Mouse (Mus musculus) stomach, embryonic 14.5 days (tissue): ENCODE results near the gene Mblac2. TPM values are rescaled to one million over a fixed set of nuclear protein-coding genes. Genes with fewer than 3 reads are reported as not detected.

Experiments used
- ATAC-seq: fragments of 200-750 bp; cut with Nextera tagmentation; 2 replicates; pipeline ENCODE4 v1.8.0; 2017; ENCODE audit warnings: low read depth, moderate TSS enrichment; ENCODE audit not compliant: insufficient number of reproducible peaks, insufficient read depth, low FRiP score
- H3K27ac ChIP-seq: fragments of 300-500 bp; sonication (generic); 2 replicates; pipeline ENCODE4 v1.5.1; 2014; ENCODE audit warnings: mild to moderate bottlenecking, low read length, moderate library complexity, mixed read lengths
- H3K27me3 ChIP-seq: fragments of 300-500 bp; sonication (generic); 2 replicates; pipeline ENCODE4 v1.6.1; 2014; ENCODE audit warnings: low read length, control low read depth, mixed read lengths; ENCODE audit not compliant: control insufficient read depth, insufficient read depth
- H3K36me3 ChIP-seq: fragments of 300-500 bp; sonication (generic); 2 replicates; pipeline ENCODE4 v1.6.1; 2014; ENCODE audit warnings: mild to moderate bottlenecking, control low read depth, low read length, moderate library complexity, mixed read lengths; ENCODE audit not compliant: control insufficient read depth, insufficient read depth
- H3K4me1 ChIP-seq: fragments of 300-500 bp; sonication (generic); 2 replicates; pipeline ENCODE4 v1.6.1; 2014; ENCODE audit warnings: low read length, control low read depth, mixed read lengths; ENCODE audit not compliant: control insufficient read depth, insufficient read depth
- H3K4me2 ChIP-seq: fragments of 300-500 bp; sonication (generic); replicated peaks from 2 replicates; pipeline ENCODE4 v1.6.1; 2014; ENCODE audit warnings: low read depth, low read length, control low read depth
- H3K4me3 ChIP-seq: fragments of 300-500 bp; sonication (generic); 2 replicates; pipeline ENCODE4 v1.5.1; 2014; ENCODE audit warnings: low read depth, low read length, control low read depth
- H3K9ac ChIP-seq: fragments of 300-500 bp; sonication (generic); replicated peaks from 2 replicates; pipeline ENCODE4 v1.6.1; 2014; ENCODE audit warnings: low read depth, mild to moderate bottlenecking, control low read depth, low read length, moderate library complexity, mixed read lengths
- H3K9me3 ChIP-seq: fragments of 300-500 bp; sonication (generic); 2 replicates; pipeline ENCODE4 v1.6.1; 2016; ENCODE audit warnings: low read depth, low read length, control low read depth; ENCODE audit not compliant: control insufficient read depth
- WGBS: fragments of 180-500 bp; shearing (Covaris S2); extraction: QIAGEN DNeasy Blood & Tissue Kit; methylation state at CpG from one replicate; pipeline ENCODE4 v1.1.7; 2014; 5-methylcytosine and 5-hydroxymethylcytosine counted together
- polyA plus RNA-seq: library from polyadenylated mRNA; unstranded; fragments of >200 nt; fragmentation: Nextera tagmentation; extraction: Ambion mirVana; gene quantifications from 2 replicates; pipeline ENCODE4 v1.2.1, GENCODE M21; 2014

Mblac2 gene
- polyA plus RNA-seq, 1 experiment from 2014 or later: 9.3 TPM

- no peak overlapping the region for H3K27ac ChIP-seq
- H3K9me3 ChIP-seq: no peaks in the 10 kb centered on the region
- no peak overlapping the region for H3K4me3 ChIP-seq
- H3K4me1 ChIP-seq: no peaks in the 10 kb centered on the region
- ATAC-seq: no peak
- H3K27me3 ChIP-seq: no peaks in the 10 kb centered on the region
- no peak overlapping the region for H3K4me2 ChIP-seq
- 86% methylated on average over 3 of the region's 3 CpGs for WGBS
- no peak overlapping the region for H3K9ac ChIP-seq
- H3K36me3 ChIP-seq: no peaks in the 10 kb centered on the region; the same call in 1 of the 2 replicates
Measured at GRCm38 (mm10) chr13:81689587-81689986, 21.6 kb upstream of the Mblac2 start.

GRCm38 (mm10) chr13:81690477-81690876, 20.7 kb upstream of the Mblac2 start:
- Histone ChIP-seq H3K9me3 (no peaks in the 10 kb centered on the region), H3K27me3 (no peaks in the 10 kb centered on the region), H3K36me3 (no peaks in the 10 kb centered on the region; the same call in 1 of the 2 replicates), H3K9ac (no peak overlapping the region), H3K27ac (no peak overlapping the region), H3K4me2 (no peak overlapping the region), H3K4me3 (no peak overlapping the region), H3K4me1 (no peaks in the 10 kb centered on the region)
- WGBS: 69% methylated on average over 10 of the region's 10 CpGs
- no peak for ATAC-seq

- H3K4me1 ChIP-seq: no peaks in the 10 kb centered on the region
- H3K9ac ChIP-seq: no peak overlapping the region
- H3K9me3 ChIP-seq: no peaks in the 10 kb centered on the region
- H3K4me2 ChIP-seq: no peak overlapping the region
- WGBS: 70% methylated on average over 9 of the region's 9 CpGs
- H3K27me3 ChIP-seq: no peaks in the 10 kb centered on the region
- ATAC-seq: no peak
- no peak overlapping the region for H3K27ac ChIP-seq
- H3K36me3 ChIP-seq: no peaks in the 10 kb centered on the region; the same call in 1 of the 2 replicates
- no peak overlapping the region for H3K4me3 ChIP-seq
Measured at GRCm38 (mm10) chr13:81691606-81692005, 19.5 kb upstream of the Mblac2 start.

- Histone ChIP-seq H3K9ac (no peak overlapping the region), H3K4me1 (no peaks in the 10 kb centered on the region), H3K36me3 (no peaks in the 10 kb centered on the region), H3K27ac (no peak overlapping the region), H3K4me3 (no peak overlapping the region), H3K27me3 (no peaks in the 10 kb centered on the region), H3K4me2 (no peak overlapping the region), H3K9me3 (no peaks in the 10 kb centered on the region)
- no peak for ATAC-seq
- WGBS: 91% methylated on average over 12 of the region's 12 CpGs
Measured at GRCm38 (mm10) chr13:81694446-81694845, 16.7 kb upstream of the Mblac2 start.

GRCm38 (mm10) chr13:81703148-81703547, 8.0 kb upstream of the Mblac2 start:
- Histone ChIP-seq H3K27ac (no peak overlapping the region), H3K4me2 (no peak overlapping the region), H3K4me3 (no peak overlapping the region), H3K4me1 (no peaks in the 10 kb centered on the region), H3K9ac (no peak overlapping the region), H3K27me3 (no peaks in the 10 kb centered on the region), H3K36me3 (no peaks in the 10 kb centered on the region), H3K9me3 (no peaks in the 10 kb centered on the region)
- 82% methylated on average over 7 of the region's 7 CpGs for WGBS
- ATAC-seq: no peak

- 75% methylated on average over 9 of the region's 9 CpGs for WGBS
- Histone ChIP-seq H3K27ac (no peak overlapping the region), H3K27me3 (no peaks in the 10 kb centered on the region), H3K9me3 (no peaks in the 10 kb centered on the region), H3K4me2 (no peak overlapping the region), H3K4me3 (no peak overlapping the region), H3K4me1 (no peaks in the 10 kb centered on the region), H3K36me3 (no peaks in the 10 kb centered on the region), H3K9ac (no peak overlapping the region)
- no peak for ATAC-seq
Measured at GRCm38 (mm10) chr13:81703621-81704020, 7.5 kb upstream of the Mblac2 start.

GRCm38 (mm10) chr13:81706311-81706710, 4.8 kb upstream of the Mblac2 start:
- 94% methylated on average over 5 of the region's 5 CpGs for WGBS
- no peaks in the 10 kb centered on the region for H3K36me3 ChIP-seq
- ATAC-seq: no peak
- H3K4me1 ChIP-seq: peaks cover 7% of the 10 kb centered on the region; the same call in 1 of the 2 replicates
- no peaks in the 10 kb centered on the region for H3K9me3 ChIP-seq
- no peak overlapping the region for H3K4me3 ChIP-seq
- no peak overlapping the region for H3K9ac ChIP-seq
- no peak overlapping the region for H3K4me2 ChIP-seq
- H3K27me3 ChIP-seq: no peaks in the 10 kb centered on the region
- H3K27ac ChIP-seq: no peak overlapping the region

- H3K9ac ChIP-seq: peak overlapping the region; percentile 48; the same call in 1 of the 2 replicates
Measured at GRCm38 (mm10) chr13:81709805-81710204, 1.3 kb upstream of the Mblac2 start.

GRCm38 (mm10) chr13:81710266-81710665, 875 bp upstream of the Mblac2 start:
- Histone ChIP-seq H3K27me3 (no peaks in the 10 kb centered on the region), H3K4me3 (peak overlapping the region; percentile 79), H3K4me1 (peaks cover 7% of the 10 kb centered on the region; the same call in 1 of the 2 replicates), H3K9me3 (no peaks in the 10 kb centered on the region), H3K9ac (peak overlapping the region; percentile 48), H3K4me2 (peak overlapping the region; percentile 98), H3K36me3 (no peaks in the 10 kb centered on the region), H3K27ac (no peak overlapping the region; the same call in 1 of the 2 replicates)
- WGBS: under 1% methylated on average over 7 of the region's 7 CpGs
- no peak for ATAC-seq

More at GRCm38 (mm10) chr13:81709805-81710204, 1.3 kb upstream of the Mblac2 start:
- Histone ChIP-seq H3K27ac (no peak overlapping the region), H3K36me3 (no peaks in the 10 kb centered on the region), H3K4me3 (peak overlapping the region; percentile 79), H3K4me2 (peak overlapping the region; percentile 98), H3K9me3 (no peaks in the 10 kb centered on the region), H3K27me3 (no peaks in the 10 kb centered on the region), H3K4me1 (peaks cover 7% of the 10 kb centered on the region; the same call in 1 of the 2 replicates)
- WGBS: 38% methylated on average over 4 of the region's 4 CpGs
- ATAC-seq: no peak
